Mouse (Mus musculus): ENCODE measurements around the gene 4930523C07Rik. TPM values are rescaled to one million over a fixed set of nuclear protein-coding genes. Genes with fewer than 3 reads are reported as not detected.

4930523C07Rik gene
- 1.7 and 2.5 TPM in 2 replicates for polyA plus RNA-seq (2014; fragmentation: Nextera tagmentation; extraction: Ambion mirVana)

DNA sequence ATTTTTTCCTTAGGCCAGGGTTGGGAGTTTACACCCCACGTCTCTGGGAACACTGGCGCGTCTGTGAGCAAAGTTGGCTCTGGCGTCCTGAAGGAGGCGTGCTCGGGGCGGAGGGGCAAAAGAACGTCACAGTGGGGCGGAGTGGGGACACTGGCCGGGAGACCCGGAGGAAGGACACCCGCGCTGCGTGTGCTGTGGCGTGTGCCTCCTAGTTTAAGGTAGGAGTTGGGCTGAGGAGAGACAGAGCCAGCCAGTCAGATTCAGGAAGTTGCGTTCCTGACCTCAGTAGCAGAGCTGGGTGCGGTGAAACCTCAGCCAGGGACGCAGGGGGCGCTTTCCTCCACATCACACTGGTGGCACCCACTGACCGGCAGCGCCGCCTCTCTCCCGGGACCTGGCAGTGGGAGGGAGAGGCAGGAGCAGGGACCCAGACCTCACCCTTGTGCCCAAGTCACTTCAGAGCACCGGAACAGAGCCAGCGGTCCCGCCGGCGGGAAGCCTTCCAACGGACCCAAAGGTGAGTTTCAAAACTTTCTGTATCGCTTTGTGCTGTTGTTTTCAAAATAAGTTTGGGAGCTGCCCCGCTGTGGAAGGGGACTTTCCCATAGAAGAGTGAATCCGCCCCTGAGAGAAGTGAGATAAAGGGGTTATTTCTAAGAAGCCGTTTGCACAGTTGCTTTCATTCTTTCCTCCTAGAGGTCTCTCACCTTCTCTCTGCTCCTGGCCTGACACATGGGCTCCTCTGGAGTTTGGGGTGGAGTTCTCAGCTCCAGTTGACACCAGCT lies at the start of gene 4930523C07Rik:
Gene 4930523C07Rik (plus strand): TSS at position 146 of the 785 bp plus-strand sequence.
- Histone ChIP-seq H3K36me3 (ENCODE audit: control insufficient read depth, insufficient read depth, low read length) (no peaks in the 10 kb centered on the region), H3K27ac (ENCODE audit: low read depth, low read length) (no peak within 1 kb of the TSS), H3K9ac (ENCODE audit: low read depth, low read length) (peak within 1 kb of the TSS; percentile 39), H3K4me3 (ENCODE audit: low read depth, low read length) (peak within 1 kb of the TSS; percentile 33), H3K4me1 (replicated peaks; ENCODE audit: control insufficient read depth, insufficient read depth, low read length) (peaks cover 4% of the 10 kb centered on the region; the same call in 1 of the 2 replicates), H3K4me2 (replicated peaks; ENCODE audit: low read depth, low read length) (peak within 1 kb of the TSS; percentile 58), H3K9me3 (ENCODE audit: control insufficient read depth, low read length) (no peaks in the 10 kb centered on the region), H3K27me3 (ENCODE audit: control insufficient read depth, insufficient read depth, low read length) (no peaks in the 10 kb centered on the region)
- peak; percentile 41 for DNase-seq (ENCODE audit: low spot score)
- WGBS: 5% methylated on average over 33 of the region's 33 CpGs
- peak; percentile 63 for ATAC-seq (ENCODE audit: low FRiP score)

DNA sequence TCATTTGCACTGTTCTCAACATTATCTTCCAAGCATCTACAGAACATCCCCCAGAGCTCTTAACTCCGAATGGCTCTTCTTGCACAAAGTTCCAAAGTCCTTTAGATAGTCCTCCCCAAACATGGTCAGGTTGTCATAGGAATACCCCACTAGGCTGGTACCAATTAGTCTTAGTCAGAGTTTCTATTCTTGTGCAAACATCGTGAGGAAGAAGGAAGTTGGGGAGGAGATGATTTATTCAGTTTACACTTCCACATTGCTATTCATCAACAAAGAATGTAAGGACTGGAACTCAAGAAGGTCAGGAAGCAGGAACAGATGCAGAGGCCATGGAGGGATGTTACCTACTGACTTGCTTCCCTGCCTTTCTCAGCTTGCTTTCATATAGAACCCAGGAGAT lies 46.9 kb upstream of the 4930523C07Rik start:
- H3K27ac ChIP-seq (ENCODE audit: low read depth, low read length): no peak overlapping the region
- no peak for ATAC-seq (ENCODE audit: low FRiP score)
- H3K36me3 ChIP-seq (ENCODE audit: control insufficient read depth, insufficient read depth, low read length): no peaks in the 10 kb centered on the region
- 76% methylated on average over 2 of the region's 2 CpGs for WGBS
- no peaks in the 10 kb centered on the region for H3K27me3 ChIP-seq (ENCODE audit: control insufficient read depth, insufficient read depth, low read length)
- H3K9me3 ChIP-seq (ENCODE audit: control insufficient read depth, low read length): no peaks in the 10 kb centered on the region
- H3K4me1 ChIP-seq (replicated peaks; ENCODE audit: control insufficient read depth, insufficient read depth, low read length): no peaks in the 10 kb centered on the region
- DNase-seq (ENCODE audit: low spot score): no peak
- no peak overlapping the region for H3K4me3 ChIP-seq (ENCODE audit: low read depth, low read length)
- H3K9ac ChIP-seq (ENCODE audit: low read depth, low read length): no peak overlapping the region
- H3K4me2 ChIP-seq (replicated peaks; ENCODE audit: low read depth, low read length): no peak overlapping the region

DNA sequence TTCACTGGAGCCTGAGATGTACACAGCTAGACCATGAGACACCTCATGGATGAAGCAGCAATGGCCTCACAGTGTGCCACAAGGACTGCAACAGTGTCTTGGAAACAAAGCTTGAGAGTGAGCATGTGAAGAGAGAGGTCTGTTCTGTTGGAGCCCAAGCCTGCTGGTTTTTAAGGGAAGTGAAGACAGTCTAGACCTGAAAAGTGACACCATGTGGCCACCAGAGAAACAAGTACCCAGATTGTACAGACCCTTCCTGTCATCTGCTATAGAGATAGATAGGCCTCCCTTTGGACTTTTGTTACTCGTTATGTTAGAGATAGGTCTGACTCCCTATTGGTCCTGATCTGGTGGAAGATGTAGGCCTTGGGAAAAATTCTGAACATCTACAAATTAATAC lies 45.8 kb upstream of the 4930523C07Rik start:
- Histone ChIP-seq H3K9ac (ENCODE audit: low read depth, low read length) (no peak overlapping the region), H3K27me3 (ENCODE audit: control insufficient read depth, insufficient read depth, low read length) (no peaks in the 10 kb centered on the region), H3K4me3 (ENCODE audit: low read depth, low read length) (no peak overlapping the region), H3K36me3 (ENCODE audit: control insufficient read depth, insufficient read depth, low read length) (no peaks in the 10 kb centered on the region), H3K4me1 (replicated peaks; ENCODE audit: control insufficient read depth, insufficient read depth, low read length) (no peaks in the 10 kb centered on the region), H3K27ac (ENCODE audit: low read depth, low read length) (no peak overlapping the region), H3K4me2 (replicated peaks; ENCODE audit: low read depth, low read length) (no peak overlapping the region), H3K9me3 (ENCODE audit: control insufficient read depth, low read length) (no peaks in the 10 kb centered on the region)
- DNase-seq (ENCODE audit: low spot score): no peak
- 86% methylated on average over 1 of the region's 1 CpGs for WGBS
- no peak for ATAC-seq (ENCODE audit: low FRiP score)

DNA sequence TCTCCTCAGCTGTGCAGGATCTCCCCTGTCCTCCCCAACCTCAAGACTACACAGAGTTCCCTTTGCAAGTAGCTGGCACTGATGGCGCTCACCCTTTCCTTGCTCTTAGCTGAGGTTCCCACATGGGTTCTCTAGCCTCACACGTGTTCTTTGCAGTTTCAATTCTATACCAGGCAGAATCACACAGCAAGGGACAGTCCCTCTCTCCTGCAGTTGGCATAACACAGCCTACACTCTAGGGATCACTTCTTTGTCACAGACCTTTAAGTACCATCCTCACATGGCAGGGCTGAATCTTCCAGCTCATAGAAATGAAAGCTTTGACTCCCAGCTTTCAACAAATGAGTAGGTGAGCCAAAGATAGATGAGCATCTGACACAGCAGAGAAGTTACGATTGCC lies 45.0 kb upstream of the 4930523C07Rik start:
- H3K27me3 ChIP-seq (ENCODE audit: control insufficient read depth, insufficient read depth, low read length): no peaks in the 10 kb centered on the region
- H3K4me2 ChIP-seq (replicated peaks; ENCODE audit: low read depth, low read length): no peak overlapping the region
- WGBS: 80% methylated on average over 3 of the region's 3 CpGs
- H3K4me3 ChIP-seq (ENCODE audit: low read depth, low read length): no peak overlapping the region
- no peak for ATAC-seq (ENCODE audit: low FRiP score)
- DNase-seq (ENCODE audit: low spot score): no peak
- no peaks in the 10 kb centered on the region for H3K4me1 ChIP-seq (replicated peaks; ENCODE audit: control insufficient read depth, insufficient read depth, low read length)
- no peak overlapping the region for H3K27ac ChIP-seq (ENCODE audit: low read depth, low read length)
- no peak overlapping the region for H3K9ac ChIP-seq (ENCODE audit: low read depth, low read length)
- H3K36me3 ChIP-seq (ENCODE audit: control insufficient read depth, insufficient read depth, low read length): no peaks in the 10 kb centered on the region
- H3K9me3 ChIP-seq (ENCODE audit: control insufficient read depth, low read length): no peaks in the 10 kb centered on the region

DNA sequence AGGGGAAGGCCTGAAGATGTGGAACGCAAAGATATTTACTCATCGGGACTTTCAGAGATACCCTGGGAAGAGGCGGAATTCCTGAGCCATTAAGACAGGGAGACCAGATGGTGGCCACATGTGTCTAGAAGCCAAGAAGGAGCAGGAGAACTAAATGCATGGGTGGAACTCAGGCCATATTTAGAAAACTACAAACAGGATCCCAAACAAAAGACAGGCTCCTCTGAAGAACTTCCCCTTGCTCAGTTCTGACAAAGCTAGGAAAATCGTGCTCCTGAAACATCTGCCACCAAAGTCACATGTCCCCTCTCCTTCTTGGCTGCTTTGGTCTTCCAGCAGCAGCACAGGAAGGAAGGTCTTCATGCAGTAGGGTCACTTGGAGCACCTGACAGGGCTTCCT lies 38.9 kb upstream of the 4930523C07Rik start:
- Histone ChIP-seq H3K9me3 (ENCODE audit: control insufficient read depth, low read length) (no peaks in the 10 kb centered on the region), H3K4me2 (replicated peaks; ENCODE audit: low read depth, low read length) (no peak overlapping the region), H3K27ac (ENCODE audit: low read depth, low read length) (no peak overlapping the region), H3K4me3 (ENCODE audit: low read depth, low read length) (no peak overlapping the region), H3K36me3 (ENCODE audit: control insufficient read depth, insufficient read depth, low read length) (no peaks in the 10 kb centered on the region), H3K27me3 (ENCODE audit: control insufficient read depth, insufficient read depth, low read length) (no peaks in the 10 kb centered on the region), H3K9ac (ENCODE audit: low read depth, low read length) (no peak overlapping the region), H3K4me1 (replicated peaks; ENCODE audit: control insufficient read depth, insufficient read depth, low read length) (no peaks in the 10 kb centered on the region)
- 73% methylated on average over 4 of the region's 4 CpGs for WGBS
- DNase-seq (ENCODE audit: low spot score) (no peak), ATAC-seq (ENCODE audit: low FRiP score) (no peak)

DNA sequence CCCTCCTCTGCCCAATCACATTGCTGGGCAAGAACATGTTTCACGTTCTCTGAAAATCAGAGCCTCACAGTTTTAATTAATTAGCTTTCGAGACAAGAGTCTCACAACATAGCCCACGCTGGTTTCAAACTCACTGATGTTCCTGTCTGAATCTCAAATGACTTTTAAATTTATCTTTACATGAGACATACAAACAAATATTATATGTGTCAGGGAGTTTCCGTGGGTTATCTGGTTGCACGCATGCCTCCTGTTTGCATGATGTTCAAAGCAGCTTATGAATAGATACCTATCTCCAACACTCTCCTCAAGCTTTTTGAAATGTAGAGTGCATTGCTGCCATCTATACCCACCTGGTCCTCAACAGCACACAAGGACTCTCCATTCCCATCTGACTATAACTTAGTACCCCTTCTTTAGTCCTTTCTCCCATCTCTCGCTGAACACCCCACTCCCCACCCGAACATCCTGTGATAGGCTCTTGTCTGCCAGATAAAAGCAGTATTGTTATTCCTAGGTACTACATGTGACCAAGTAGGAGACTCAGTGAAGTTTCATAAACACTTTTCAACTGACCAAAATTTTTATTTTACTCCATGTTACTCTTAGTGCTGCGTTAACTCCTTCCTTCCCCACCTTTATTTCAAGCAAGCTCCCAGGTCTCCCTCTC lies 37.1 kb upstream of the 4930523C07Rik start:
- Histone ChIP-seq H3K4me1 (replicated peaks; ENCODE audit: control insufficient read depth, insufficient read depth, low read length) (no peaks in the 10 kb centered on the region), H3K36me3 (ENCODE audit: control insufficient read depth, insufficient read depth, low read length) (no peaks in the 10 kb centered on the region), H3K4me2 (replicated peaks; ENCODE audit: low read depth, low read length) (no peak overlapping the region), H3K9me3 (ENCODE audit: control insufficient read depth, low read length) (no peaks in the 10 kb centered on the region), H3K9ac (ENCODE audit: low read depth, low read length) (no peak overlapping the region), H3K27ac (ENCODE audit: low read depth, low read length) (no peak overlapping the region), H3K27me3 (ENCODE audit: control insufficient read depth, insufficient read depth, low read length) (no peaks in the 10 kb centered on the region), H3K4me3 (ENCODE audit: low read depth, low read length) (no peak overlapping the region)
- 88% methylated on average over 8 of the region's 8 CpGs for WGBS
- ATAC-seq (ENCODE audit: low FRiP score) (no peak), DNase-seq (ENCODE audit: low spot score) (no peak)

DNA sequence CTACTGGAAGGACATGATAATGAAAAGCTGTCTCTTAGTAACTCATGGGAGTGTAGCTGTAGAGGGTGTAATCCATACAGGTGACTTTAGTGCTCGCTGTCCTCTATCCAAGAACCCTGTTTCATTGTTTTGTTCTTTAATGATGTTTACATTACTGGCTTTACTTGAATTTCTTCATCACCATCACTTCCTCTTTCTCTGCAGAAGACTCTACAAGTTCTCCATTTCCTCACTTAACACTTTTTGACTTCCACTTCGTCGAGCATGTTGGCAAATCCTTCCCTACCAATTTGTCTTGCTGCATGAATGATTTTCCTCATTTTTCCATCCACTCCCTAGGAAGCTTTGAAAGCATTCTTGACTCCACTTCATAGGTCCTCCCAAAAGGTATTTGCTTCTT lies 31.1 kb upstream of the 4930523C07Rik start:
- Histone ChIP-seq H3K4me1 (replicated peaks; ENCODE audit: control insufficient read depth, insufficient read depth, low read length) (no peaks in the 10 kb centered on the region), H3K9me3 (ENCODE audit: control insufficient read depth, low read length) (no peaks in the 10 kb centered on the region), H3K4me2 (replicated peaks; ENCODE audit: low read depth, low read length) (no peak overlapping the region), H3K9ac (ENCODE audit: low read depth, low read length) (no peak overlapping the region), H3K4me3 (ENCODE audit: low read depth, low read length) (no peak overlapping the region), H3K27ac (ENCODE audit: low read depth, low read length) (no peak overlapping the region), H3K27me3 (ENCODE audit: control insufficient read depth, insufficient read depth, low read length) (no peaks in the 10 kb centered on the region), H3K36me3 (ENCODE audit: control insufficient read depth, insufficient read depth, low read length) (no peaks in the 10 kb centered on the region)
- no peak for DNase-seq (ENCODE audit: low spot score)
- WGBS: 88% methylated on average over 3 of the region's 3 CpGs
- ATAC-seq (ENCODE audit: low FRiP score): no peak

DNA sequence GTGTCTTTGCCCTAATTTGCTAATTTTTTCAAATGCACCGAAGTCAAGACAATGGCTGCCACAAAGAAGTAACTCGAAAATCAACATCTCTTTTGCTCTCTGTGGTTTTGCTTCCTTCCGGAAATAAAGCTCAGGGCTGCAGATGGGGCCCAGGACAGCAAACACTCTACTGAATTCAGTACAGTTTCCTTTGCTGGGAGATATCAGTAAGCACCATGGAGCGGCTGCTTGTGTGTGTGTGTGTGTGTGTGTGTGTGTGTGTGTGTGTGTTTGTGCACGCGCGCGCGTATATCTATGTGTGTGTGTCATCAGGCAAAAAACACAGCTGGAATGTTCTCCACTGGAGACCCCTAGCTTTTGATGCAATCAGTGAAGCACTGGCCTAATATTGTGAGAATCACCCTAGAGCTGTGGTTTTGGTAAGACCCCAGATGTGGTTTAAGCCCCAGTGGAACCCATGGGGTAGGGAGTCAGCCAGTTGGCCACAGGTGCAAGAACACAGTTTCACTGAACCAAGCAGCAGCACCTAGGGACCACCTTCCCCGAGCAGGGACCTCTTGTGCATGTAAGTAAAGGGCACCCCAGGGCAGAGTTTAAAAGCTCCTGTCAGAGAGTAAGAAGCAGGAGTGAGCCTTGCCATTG lies 19.7 kb upstream of the 4930523C07Rik start:
- no peak overlapping the region for H3K4me2 ChIP-seq (replicated peaks; ENCODE audit: low read depth, low read length)
- no peak for DNase-seq (ENCODE audit: low spot score)
- H3K27ac ChIP-seq (ENCODE audit: low read depth, low read length): no peak overlapping the region
- no peak overlapping the region for H3K4me3 ChIP-seq (ENCODE audit: low read depth, low read length)
- no peak for ATAC-seq (ENCODE audit: low FRiP score)
- H3K4me1 ChIP-seq (replicated peaks; ENCODE audit: control insufficient read depth, insufficient read depth, low read length): no peaks in the 10 kb centered on the region
- WGBS: 92% methylated on average over 10 of the region's 10 CpGs
- no peaks in the 10 kb centered on the region for H3K27me3 ChIP-seq (ENCODE audit: control insufficient read depth, insufficient read depth, low read length)
- no peaks in the 10 kb centered on the region for H3K9me3 ChIP-seq (ENCODE audit: control insufficient read depth, low read length)
- no peak overlapping the region for H3K9ac ChIP-seq (ENCODE audit: low read depth, low read length)
- no peaks in the 10 kb centered on the region for H3K36me3 ChIP-seq (ENCODE audit: control insufficient read depth, insufficient read depth, low read length)

All from hindbrain, embryonic 11.5 days (tissue).